Mouse (Mus musculus) spleen, postnatal 10 days (tissue): ENCODE measurements around the gene Sec14l1.

Source experiments
- DNase-seq, 2 experiments: peaks; one replicate each; pipeline ENCODE4 v3.0.0; 2021 to 2022; ENCODE audit warnings: low spot score in 2 of 2

The Sec14l1 gene

GRCm38 (mm10) chr11:117107837-117108236, 7.1 kb upstream of the Sec14l1 start:
- no peak for DNase-seq

GRCm38 (mm10) chr11:117108595-117108994, 6.4 kb upstream of the Sec14l1 start:
- DNase-seq = no peak

- no peak for DNase-seq
Observed at GRCm38 (mm10) chr11:117109179-117109954, 5.6 kb upstream of the Sec14l1 start.

- DNase-seq = no peak
Observed at GRCm38 (mm10) chr11:117111967-117112648, 2.9 kb upstream of the Sec14l1 start.

- DNase-seq = no peak
Observed at GRCm38 (mm10) chr11:117112649-117113051, 2.3 kb upstream of the Sec14l1 start.

GRCm38 (mm10) chr11:117113377-117113776, 1.6 kb upstream of the Sec14l1 start:
- peak; percentile 42 to 59 for DNase-seq

- no peak for DNase-seq
Observed at GRCm38 (mm10) chr11:117114231-117114591, 757 bp upstream of the Sec14l1 start.

GRCm38 (mm10) chr11:117115346-117116219, 615 bp downstream of the Sec14l1 start:
- peak; percentile 43 to 55 for DNase-seq

GRCm38 (mm10) chr11:117116350-117117303, 1.7 kb downstream of the Sec14l1 start:
- DNase-seq = no peak

GRCm38 (mm10) chr11:117117321-117117720, 2.4 kb downstream of the Sec14l1 start:
- no peak for DNase-seq

- DNase-seq = no peak
Observed at GRCm38 (mm10) chr11:117117791-117118190, 2.8 kb downstream of the Sec14l1 start.

GRCm38 (mm10) chr11:117118248-117118647, 3.3 kb downstream of the Sec14l1 start:
- DNase-seq = no peak

GRCm38 (mm10) chr11:117118721-117119321, 3.9 kb downstream of the Sec14l1 start:
- no peak for DNase-seq

GRCm38 (mm10) chr11:117119723-117120122, 4.8 kb downstream of the Sec14l1 start:
- DNase-seq = no peak

GRCm38 (mm10) chr11:117120285-117121163, 5.6 kb downstream of the Sec14l1 start:
- no peak for DNase-seq

- no peak for DNase-seq
Observed at GRCm38 (mm10) chr11:117121164-117121535, 6.2 kb downstream of the Sec14l1 start.

- no peak for DNase-seq
Observed at GRCm38 (mm10) chr11:117121954-117122353, 7.0 kb downstream of the Sec14l1 start.

- DNase-seq = no peak
Observed at GRCm38 (mm10) chr11:117123418-117124085, 8.6 kb downstream of the Sec14l1 start.

- DNase-seq = no peak
Observed at GRCm38 (mm10) chr11:117124539-117124938, 9.6 kb downstream of the Sec14l1 start.
